Mouse (Mus musculus) bone marrow, adult 2 months (tissue): ENCODE measurements at regions not wholly inside any gene's neighbourhood (a gene's known extent, or its start where the extent isn't known, plus 50 kb on each side); places are given as distances from the start of the nearest gene placed in this dataset.

ENCODE experiments used
- H3K27ac ChIP-seq: fragments of 200-500 bp; 2 replicates; pipeline ENCODE4 v1.5.1; 2012; ENCODE audit warnings: low read depth, mild to moderate bottlenecking, control low read depth, inconsistent platforms, low read length; ENCODE audit not compliant: control insufficient read depth, poor library complexity, insufficient read depth
- H3K4me1 ChIP-seq: fragments of 200-500 bp; 2 replicates; pipeline ENCODE4 v1.6.1; 2011; ENCODE audit warnings: low read length; ENCODE audit not compliant: control insufficient read depth, insufficient read depth
- H3K4me3 ChIP-seq: fragments of 200-500 bp; replicated peaks from 2 replicates; pipeline ENCODE3; 2011; ENCODE audit warnings: mild to moderate bottlenecking, low read depth, low read length, control low read depth; ENCODE audit not compliant: control insufficient read depth
- CTCF ChIP-seq: fragments of 200-500 bp; IDR thresholded peaks from 2 replicates; pipeline ENCODE4 v1.5.1; 2011; ENCODE audit warnings: low read length, control low read depth; ENCODE audit not compliant: control insufficient read depth, insufficient read depth
- POLR2A ChIP-seq: fragments of 200-500 bp; IDR thresholded peaks from 2 replicates; pipeline ENCODE4 v1.6.1; 2011; ENCODE audit warnings: low read depth, mild to moderate bottlenecking, control low read depth, low read length, borderline replicate concordance; ENCODE audit not compliant: control insufficient read depth
- WGBS: fragments of 180-500 bp; shearing (Covaris S2); methylation state at CpG from one replicate; pipeline ENCODE4 v1.1.7; 2018; 5-methylcytosine and 5-hydroxymethylcytosine counted together

- WGBS = 84% methylated on average over 5 of the region's 5 CpGs
- no peak overlapping the region for H3K4me3 ChIP-seq
- no peak overlapping the region for H3K27ac ChIP-seq
- TF ChIP-seq CTCF (no peak), POLR2A (no peak)
- no peaks in the 10 kb centered on the region; the same call in 1 of the 2 replicates for H3K4me1 ChIP-seq
Measured at GRCm38 (mm10) chr1:72060393-72060792, 151.7 kb downstream of the Mreg start.

- TF ChIP-seq POLR2A (no peak), CTCF (no peak)
- Histone ChIP-seq H3K4me3 (no peak overlapping the region), H3K4me1 (no peaks in the 10 kb centered on the region; the same call in 1 of the 2 replicates), H3K27ac (no peak overlapping the region)
- 61% methylated on average over 7 of the region's 7 CpGs for WGBS
Measured at GRCm38 (mm10) chr1:72058045-72058703, 153.9 kb downstream of the Mreg start.

- H3K27ac ChIP-seq = no peak overlapping the region
- 69% methylated on average over 1 of the region's 1 CpGs for WGBS
- TF ChIP-seq CTCF (no peak), POLR2A (no peak)
- no peaks in the 10 kb centered on the region; the same call in 1 of the 2 replicates for H3K4me1 ChIP-seq
- no peak overlapping the region for H3K4me3 ChIP-seq
Measured at GRCm38 (mm10) chr1:72054541-72054940, 157.6 kb downstream of the Mreg start.

- TF ChIP-seq POLR2A = no peak
- Histone ChIP-seq H3K27ac (no peak overlapping the region), H3K4me1 (no peaks in the 10 kb centered on the region), H3K4me3 (no peak overlapping the region)
- WGBS = 71% methylated on average over 3 of the region's 3 CpGs
Measured at GRCm38 (mm10) chr1:72050858-72051257, 161.2 kb downstream of the Mreg start.

- WGBS = 69% methylated on average over 2 of the region's 2 CpGs
Measured at GRCm38 (mm10) chr1:72046072-72046471, 166.0 kb downstream of the Mreg start.

GRCm38 (mm10) chr1:72038518-72038917 is 173.6 kb downstream of the Mreg start:
- no peak for TF ChIP-seq POLR2A
- no peak for TF ChIP-seq CTCF
- 74% methylated on average over 9 of the region's 9 CpGs for WGBS
- H3K4me3 ChIP-seq = no peak overlapping the region
- no peaks in the 10 kb centered on the region for H3K4me1 ChIP-seq
- no peak overlapping the region for H3K27ac ChIP-seq

More at GRCm38 (mm10) chr1:72046072-72046471, 166.0 kb downstream of the Mreg start:
- H3K4me3 ChIP-seq = no peak overlapping the region
- TF ChIP-seq POLR2A (no peak), CTCF (no peak)
- no peak overlapping the region for H3K27ac ChIP-seq
- no peaks in the 10 kb centered on the region for H3K4me1 ChIP-seq

- 45% methylated on average over 5 of the region's 5 CpGs for WGBS
- no peak overlapping the region for H3K4me3 ChIP-seq
- no peaks in the 10 kb centered on the region for H3K4me1 ChIP-seq
- TF ChIP-seq CTCF (no peak), POLR2A (no peak)
- H3K27ac ChIP-seq = no peak overlapping the region
Measured at GRCm38 (mm10) chr1:72036600-72036999, 175.5 kb downstream of the Mreg start.

- Histone ChIP-seq H3K27ac (no peak overlapping the region), H3K4me3 (no peak overlapping the region), H3K4me1 (no peaks in the 10 kb centered on the region)
- 86% methylated on average over 5 of the region's 5 CpGs for WGBS
- TF ChIP-seq POLR2A = no peak
Measured at GRCm38 (mm10) chr1:72036141-72036540, 176.0 kb downstream of the Mreg start.

GRCm38 (mm10) chr1:72033941-72034340 is 178.2 kb downstream of the Mreg start:
- 62% methylated on average over 2 of the region's 2 CpGs for WGBS
- no peak overlapping the region for H3K27ac ChIP-seq
- H3K4me3 ChIP-seq = no peak overlapping the region
- H3K4me1 ChIP-seq = no peaks in the 10 kb centered on the region
- TF ChIP-seq POLR2A (no peak), CTCF (no peak)
